Mouse (Mus musculus) hematopoietic multipotent progenitor cell, adult 10-12 weeks (in vitro differentiated cells): ENCODE measurements around the gene Ahr. TPM values are rescaled to one million over a fixed set of nuclear protein-coding genes. Genes with fewer than 3 reads are reported as not detected.

Experiments used
- polyA plus RNA-seq: library from polyadenylated mRNA; stranded (reverse); fragments of >175 nt; gene quantifications from 2 replicates; pipeline ENCODE4 v1.2.3, GENCODE M21; 2012; ENCODE audit warnings: low replicate concordance

The Ahr gene
- 1.7 and 2.0 TPM in 2 replicates for polyA plus RNA-seq

GRCm38 (mm10) chr12:35534754-35535236 is at the start of gene Ahr:
Ahr (minus strand) TSS chr12:35535038.

